Mouse (Mus musculus) CH12.LX (cell line): ENCODE measurements at regions not wholly inside any gene's neighbourhood (a gene's known extent, or its start where the extent isn't known, plus 50 kb on each side); places are given as distances from the start of the nearest gene placed in this dataset.
"Not testable (repeated sequence)": the region's sequence is repeated elsewhere in the genome, so short reads cannot be mapped to it uniquely, and the experiment has no call there.

Experiments used
- DNase-seq: peaks from one replicate; pipeline ENCODE4 v3.0.0-alpha.2; 2013; ENCODE audit errors: extremely low read depth
- H3K27ac ChIP-seq: 2 replicates; pipeline ENCODE4 v1.5.1; 2012; ENCODE audit warnings: low read depth, mild to moderate bottlenecking, control low read depth, moderate library complexity; ENCODE audit not compliant: insufficient read depth
- H3K27me3 ChIP-seq: replicated peaks from 2 replicates; pipeline ENCODE3; 2012; ENCODE audit warnings: inconsistent platforms
- H3K36me3 ChIP-seq, 2 experiments: replicated peaks in 1 of 2; 2 replicates each; pipeline versions ENCODE3 to v1.6.1; 2012; ENCODE audit warnings: inconsistent platforms in 1 of 2, low read length in 1 of 2, mild to moderate bottlenecking in 1 of 2, mixed read lengths in 1 of 2, moderate library complexity in 1 of 2; ENCODE audit not compliant: control insufficient read depth in 1 of 2, insufficient read depth in 1 of 2
- H3K4me1 ChIP-seq, 2 experiments: 2 replicates each; pipeline ENCODE4 v1.6.1; 2012; ENCODE audit warnings: inconsistent platforms in 1 of 2, moderate library complexity in 1 of 2; ENCODE audit not compliant: insufficient read depth in 2 of 2, control insufficient read depth in 1 of 2
- H3K4me2 ChIP-seq: 2 replicates; pipeline ENCODE4 v1.6.1; 2012; ENCODE audit warnings: low read depth, mild to moderate bottlenecking, control low read depth; ENCODE audit not compliant: poor library complexity, insufficient read depth, severe bottlenecking
- H3K4me3 ChIP-seq, 3 experiments: fragments of 150-350 bp in 1 of 3; sonication (generic) in 1 of 3; replicated peaks in 1 of 3; 2 replicates each; pipeline versions ENCODE3 to v1.5.1; 2011 to 2012; ENCODE audit warnings: low read depth in 2 of 3, low read length in 2 of 3, mild to moderate bottlenecking in 2 of 3, moderate library complexity in 2 of 3, control low read depth in 1 of 3, improper control_type of control experiment in 1 of 3, inconsistent platforms in 1 of 3, mixed read lengths in 1 of 3; ENCODE audit not compliant: poor library complexity in 1 of 3
- H3K79me2 ChIP-seq: replicated peaks from 2 replicates; pipeline ENCODE4 v1.6.1; 2012; ENCODE audit warnings: mild to moderate bottlenecking, moderate library complexity; ENCODE audit not compliant: control insufficient read depth, poor library complexity, insufficient read depth, severe bottlenecking; ENCODE audit errors: extremely low read depth
- H3K9ac ChIP-seq: 2 replicates; pipeline ENCODE4 v1.6.1; 2012; ENCODE audit warnings: low read depth, mild to moderate bottlenecking, control low read depth, moderate library complexity; ENCODE audit not compliant: insufficient read depth
- H3K9me3 ChIP-seq: replicated peaks from 2 replicates; pipeline ENCODE3; 2012; ENCODE audit warnings: low read length, inconsistent platforms, mixed read lengths
- CHD1 ChIP-seq: IDR thresholded peaks from 2 replicates; pipeline ENCODE4 v1.6.1; 2012; ENCODE audit warnings: low read depth, low read length, improper control_type of control experiment, inconsistent platforms
- CHD2 ChIP-seq: IDR thresholded peaks from 2 replicates; pipeline ENCODE4 v1.6.1; 2011; ENCODE audit warnings: low read length, improper control_type of control experiment
- CTCF ChIP-seq, 2 experiments: IDR thresholded peaks in 1 of 2; conservative IDR thresholded peaks in 1 of 2; 2 replicates each; pipeline ENCODE4 v1.5.1; 2011 to 2012; ENCODE audit warnings: low read depth in 2 of 2, low read length in 2 of 2, improper control_type of control experiment in 1 of 2, inconsistent platforms in 1 of 2, mild to moderate bottlenecking in 1 of 2, moderate library complexity in 1 of 2
- EP300 ChIP-seq: IDR thresholded peaks from 2 replicates; pipeline ENCODE4 v1.6.1; 2011; ENCODE audit warnings: low read length, improper control_type of control experiment
- ETS1 ChIP-seq: conservative IDR thresholded peaks from 2 replicates; pipeline ENCODE4 v1.6.1; 2012; ENCODE audit warnings: low read depth, mild to moderate bottlenecking, inconsistent platforms, low read length, improper control_type of control experiment, moderate library complexity
- GABPA ChIP-seq: IDR thresholded peaks from 2 replicates; pipeline ENCODE4 v1.6.1; 2012; ENCODE audit warnings: low read depth, low read length, improper control_type of control experiment, inconsistent platforms; ENCODE audit not compliant: insufficient replicate concordance
- JUN ChIP-seq: IDR thresholded peaks from 2 replicates; pipeline ENCODE4 v1.6.1; 2011; ENCODE audit warnings: low read depth, mild to moderate bottlenecking, low read length, improper control_type of control experiment, moderate library complexity; ENCODE audit not compliant: insufficient read depth
- JUND ChIP-seq: conservative IDR thresholded peaks from 2 replicates; pipeline ENCODE4 v1.6.1; 2011; ENCODE audit warnings: low read depth, low read length, improper control_type of control experiment
- MAFK ChIP-seq: IDR thresholded peaks from 2 replicates; pipeline ENCODE4 v1.6.1; 2011; ENCODE audit warnings: low read length, improper control_type of control experiment; ENCODE audit not compliant: insufficient replicate concordance
- MAX ChIP-seq: IDR thresholded peaks from 2 replicates; pipeline ENCODE4 v1.6.1; 2011; ENCODE audit warnings: low read length, improper control_type of control experiment
- MAZ ChIP-seq: IDR thresholded peaks from 2 replicates; pipeline ENCODE4 v1.6.1; 2012; ENCODE audit warnings: low read depth, mild to moderate bottlenecking, inconsistent platforms, low read length, improper control_type of control experiment, moderate library complexity
- MEF2A ChIP-seq: IDR thresholded peaks from 2 replicates; pipeline ENCODE4 v1.6.1; 2014; ENCODE audit warnings: low read depth, mild to moderate bottlenecking, inconsistent platforms, low read length, improper control_type of control experiment, borderline replicate concordance
- RCOR1 ChIP-seq: conservative IDR thresholded peaks from 2 replicates; pipeline ENCODE4 v1.6.1; 2012; ENCODE audit warnings: low read depth, mild to moderate bottlenecking, inconsistent platforms, low read length, improper control_type of control experiment
- SIN3A ChIP-seq: IDR thresholded peaks from 2 replicates; pipeline ENCODE4 v1.6.1; 2012; ENCODE audit warnings: low read length, improper control_type of control experiment, inconsistent platforms
- TBP ChIP-seq: conservative IDR thresholded peaks from 2 replicates; pipeline ENCODE4 v1.6.1; 2011; ENCODE audit warnings: low read depth, low read length, improper control_type of control experiment
- TCF12 ChIP-seq: IDR thresholded peaks from 2 replicates; pipeline ENCODE4 v1.6.1; 2014; ENCODE audit warnings: low read depth, mild to moderate bottlenecking, inconsistent platforms, low read length, improper control_type of control experiment
- USF2 ChIP-seq: conservative IDR thresholded peaks from 2 replicates; pipeline ENCODE4 v1.6.1; 2011; ENCODE audit warnings: low read depth, low read length, improper control_type of control experiment
- ZKSCAN1 ChIP-seq: IDR thresholded peaks from 2 replicates; pipeline ENCODE4 v1.6.1; 2012; ENCODE audit warnings: low read depth, inconsistent platforms, low read length, improper control_type of control experiment, borderline replicate concordance
- ZMIZ1 ChIP-seq: IDR thresholded peaks from 2 replicates; pipeline ENCODE4 v1.6.1; 2012; ENCODE audit warnings: low read depth, mild to moderate bottlenecking, inconsistent platforms, low read length, improper control_type of control experiment
- ZNF384 ChIP-seq: IDR thresholded peaks from 2 replicates; pipeline ENCODE4 v1.6.1; 2012; ENCODE audit warnings: low read depth, low read length, improper control_type of control experiment, inconsistent platforms
- dilution Hi-C: fragments of 300-500 bp; cut with MboI; formaldehyde crosslinking; loops from 2 replicates; pipeline ENCODE4 v1.14.3; 2020; ENCODE audit warnings: low sequenced_read_pairs; ENCODE audit not compliant: extremely low pct_unique_long_range_greater_than_20kb, extremely low pct_ligation_motif_present
- in situ Hi-C: fragments of 300-500 bp; cut with MboI; formaldehyde crosslinking; loops from 3 replicates; pipeline ENCODE4 v1.14.3; 2019; ENCODE audit warnings: low sequenced_read_pairs, low pct_ligation_motif_present, low pct_unique_long_range_greater_than_20kb, mixed read lengths

DNA sequence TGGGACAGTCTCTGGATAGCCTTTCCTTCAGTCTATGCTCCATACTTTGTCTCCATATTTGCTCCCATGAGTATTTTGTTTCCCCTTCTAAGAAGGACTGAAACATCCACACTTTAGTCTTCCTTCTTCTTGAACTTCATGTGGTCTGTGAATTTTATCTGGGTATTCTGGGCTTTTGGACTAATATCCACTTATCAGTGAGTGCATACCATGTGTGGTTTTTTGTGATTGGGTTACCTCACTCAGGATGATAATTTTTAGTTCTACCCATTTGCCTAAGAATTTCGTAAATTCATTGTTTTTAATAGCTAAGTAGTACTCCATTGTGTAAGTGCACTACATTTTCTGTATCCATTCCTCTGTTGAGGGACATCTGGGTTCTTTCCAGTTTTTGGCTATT lies 220.0 kb downstream of the 4930474N05Rik start:
- DNase-seq, H3K4me1 ChIP-seq, H3K27me3 ChIP-seq, in situ Hi-C loops, H3K9ac ChIP-seq, H3K9me3 ChIP-seq, H3K4me2 ChIP-seq, H3K36me3 ChIP-seq, H3K4me3 ChIP-seq, H3K27ac ChIP-seq, dilution Hi-C loops, H3K79me2 ChIP-seq: not testable (repeated sequence)

DNA sequence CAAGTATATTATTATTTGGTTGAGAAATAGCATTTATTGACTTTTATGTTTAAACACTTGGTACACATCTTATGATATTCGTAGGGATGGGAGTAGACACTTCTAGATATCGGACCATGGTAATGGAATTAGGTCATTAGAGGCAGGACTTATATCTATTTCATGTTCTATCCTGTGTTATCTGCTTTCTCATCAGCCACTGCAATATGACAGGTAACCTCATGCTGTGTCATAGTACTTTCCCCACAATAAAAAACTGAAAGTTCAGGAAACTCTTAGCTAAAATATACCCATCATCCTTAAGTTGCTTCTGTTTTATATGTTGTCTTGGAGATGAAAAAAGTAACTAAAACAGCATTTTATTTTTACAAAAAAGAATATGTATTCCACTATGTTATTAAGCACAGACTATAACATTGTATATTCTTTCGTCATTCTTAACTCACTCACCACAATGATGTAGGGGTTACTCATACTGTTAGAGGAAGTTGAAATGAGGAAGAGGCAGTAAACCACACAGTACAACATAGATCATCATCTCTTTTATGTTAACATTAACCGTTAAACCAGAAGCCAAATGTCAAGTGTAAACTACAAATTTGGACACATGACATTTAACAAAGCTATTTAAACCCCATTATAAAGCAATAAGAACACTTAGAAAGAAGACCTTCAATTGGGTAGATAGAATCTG lies 221.8 kb downstream of the 4930474N05Rik start:
- Histone ChIP-seq H3K79me2 (no peaks in the 10 kb centered on the region), H3K27me3 (no peaks in the 10 kb centered on the region), H3K4me2 (no peak overlapping the region), H3K4me3 (no peak overlapping the region), H3K9ac (no peak overlapping the region), H3K27ac (no peak overlapping the region), H3K36me3 (no peaks in the 10 kb centered on the region), H3K9me3 (no peaks in the 10 kb centered on the region), H3K4me1 (peaks cover 0 to 8% of the 10 kb centered on the region in 2 experiments; a peak in 1 of 4 replicates)
- TF ChIP-seq JUN (no peak), EP300 (peak; percentile 68), CHD2 (no peak)
- in situ Hi-C loops (no loop called here), dilution Hi-C loops (no loop called here)
- DNase-seq: peak; percentile 43

DNA sequence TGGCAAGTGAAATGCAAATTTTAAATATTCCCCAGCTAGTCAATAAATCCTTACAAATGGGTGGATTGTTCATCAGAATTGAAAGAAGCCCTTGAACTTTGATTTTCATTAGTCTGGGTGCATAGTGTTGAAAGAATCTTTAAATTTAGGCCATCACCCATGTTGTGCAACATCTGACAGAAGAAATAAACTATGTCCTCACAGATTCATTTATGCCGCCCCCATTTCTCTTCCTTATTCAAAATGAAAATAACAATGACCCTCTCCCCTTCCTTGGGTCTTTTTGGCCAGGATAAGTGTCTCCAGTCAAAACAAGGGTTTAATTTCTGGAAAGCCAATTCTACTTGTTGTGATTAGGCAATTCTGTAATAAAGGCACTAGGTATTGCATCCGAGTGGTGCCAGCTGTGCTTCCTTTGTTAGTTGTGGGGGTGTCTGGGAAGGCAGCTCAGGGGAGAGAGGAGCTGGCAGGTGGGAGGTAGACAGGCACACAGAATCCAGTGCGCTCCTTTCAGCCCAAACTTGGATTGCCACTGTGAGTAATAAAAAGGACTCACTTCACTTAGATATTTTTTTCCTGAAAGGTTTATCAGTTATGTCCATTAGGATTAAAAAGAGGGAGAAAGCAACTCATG lies 233.7 kb downstream of the 4930474N05Rik start:
- Histone ChIP-seq H3K4me1 (no peaks in the 10 kb centered on the region), H3K9ac (no peak overlapping the region)
- in situ Hi-C loops: no loop called here
- TF ChIP-seq JUND (no peak), MEF2A (no peak), TCF12 (no peak), TBP (no peak), CHD1 (no peak), SIN3A (no peak), USF2 (no peak), MAZ (no peak), ETS1 (no peak), MAFK (no peak), CTCF (conservative IDR thresholded peaks at IDR 0.05 in 1 of 2, IDR thresholded peaks at IDR 0.05 in 1 of 2; ENCODE audit: low read depth in 2 of 2, low read length in 2 of 2) (no peak), ZKSCAN1 (no peak), ZNF384 (no peak), EP300 (no peak), MAX (no peak), ZMIZ1 (no peak), GABPA (no peak), CHD2 (no peak), RCOR1 (no peak)
- TF ChIP-seq, all 38 proteins: peak for 0
- no peaks in the 10 kb centered on the region for H3K36me3 ChIP-seq
- no peaks in the 10 kb centered on the region for H3K27me3 ChIP-seq
- H3K27ac ChIP-seq: no peak overlapping the region
- no peak for DNase-seq
- H3K9me3 ChIP-seq: no peaks in the 10 kb centered on the region
- dilution Hi-C loops: no loop called here
- H3K79me2 ChIP-seq: no peaks in the 10 kb centered on the region
- no peak overlapping the region for H3K4me3 ChIP-seq
- H3K4me2 ChIP-seq: no peak overlapping the region
